Mouse (Mus musculus) embryonic facial prominence, embryonic 11.5 days (tissue): ENCODE data around the gene Prim2. TPM values are rescaled to one million over a fixed set of nuclear protein-coding genes. Genes with fewer than 3 reads are reported as not detected.

Source experiments
- ATAC-seq: fragments of 200-750 bp; cut with Nextera tagmentation; replicated peaks from 2 replicates; pipeline ENCODE4 v1.8.0; 2017; ENCODE audit warnings: low read depth; ENCODE audit not compliant: insufficient number of reproducible peaks, low FRiP score, low TSS enrichment
- DNase-seq: peaks from one replicate; pipeline ENCODE4 v3.0.0-alpha.2; 2015; ENCODE audit warnings: low spot score
- H3K27ac ChIP-seq: fragments of 300-500 bp; sonication (generic); replicated peaks from 2 replicates; pipeline ENCODE4 v1.5.1; 2014; ENCODE audit warnings: mild to moderate bottlenecking, low read depth, low read length, control low read depth
- H3K27me3 ChIP-seq: fragments of 300-500 bp; sonication (generic); 2 replicates; pipeline ENCODE4 v1.6.1; 2014; ENCODE audit warnings: mild to moderate bottlenecking, low read length, moderate library complexity, mixed read lengths; ENCODE audit not compliant: control insufficient read depth, insufficient read depth
- H3K36me3 ChIP-seq: fragments of 300-500 bp; sonication (generic); replicated peaks from 2 replicates; pipeline ENCODE4 v1.6.1; 2014; ENCODE audit warnings: low read depth, mild to moderate bottlenecking, low read length, moderate library complexity, mixed read lengths; ENCODE audit not compliant: control insufficient read depth, insufficient read depth
- H3K4me1 ChIP-seq: fragments of 300-500 bp; sonication (generic); 2 replicates; pipeline ENCODE4 v1.6.1; 2014; ENCODE audit warnings: low read length, mixed read lengths; ENCODE audit not compliant: control insufficient read depth, insufficient read depth
- H3K4me2 ChIP-seq: fragments of 300-500 bp; sonication (generic); 2 replicates; pipeline ENCODE4 v1.6.1; 2014; ENCODE audit warnings: low read depth, mild to moderate bottlenecking, control low read depth, low read length, moderate library complexity
- H3K4me3 ChIP-seq: fragments of 300-500 bp; sonication (generic); 2 replicates; pipeline ENCODE4 v1.5.1; 2014; ENCODE audit warnings: low read depth, low read length, control low read depth
- H3K9ac ChIP-seq: fragments of 300-500 bp; sonication (generic); replicated peaks from 2 replicates; pipeline ENCODE4 v1.6.1; 2014; ENCODE audit warnings: mild to moderate bottlenecking, control low read depth, low read length
- H3K9me3 ChIP-seq: fragments of 300-500 bp; sonication (generic); replicated peaks from 2 replicates; pipeline ENCODE4 v1.6.1; 2016; ENCODE audit warnings: mild to moderate bottlenecking, low read length, inconsistent platforms, mixed read lengths; ENCODE audit not compliant: control insufficient read depth
- WGBS: fragments of 180-500 bp; shearing (Covaris S2); extraction: QIAGEN DNeasy Blood & Tissue Kit; methylation state at CpG from one replicate; pipeline ENCODE4 v1.1.7; 2014; 5-methylcytosine and 5-hydroxymethylcytosine counted together
- polyA plus RNA-seq: library from polyadenylated mRNA; unstranded; fragments of >200 nt; fragmentation: Nextera tagmentation; extraction: Ambion mirVana; gene quantifications from 2 replicates; pipeline ENCODE4 v1.2.1, GENCODE M21; 2014

Prim2 gene
- polyA plus RNA-seq, 1 experiment from 2014 or later, result 56.3 TPM

DNA sequence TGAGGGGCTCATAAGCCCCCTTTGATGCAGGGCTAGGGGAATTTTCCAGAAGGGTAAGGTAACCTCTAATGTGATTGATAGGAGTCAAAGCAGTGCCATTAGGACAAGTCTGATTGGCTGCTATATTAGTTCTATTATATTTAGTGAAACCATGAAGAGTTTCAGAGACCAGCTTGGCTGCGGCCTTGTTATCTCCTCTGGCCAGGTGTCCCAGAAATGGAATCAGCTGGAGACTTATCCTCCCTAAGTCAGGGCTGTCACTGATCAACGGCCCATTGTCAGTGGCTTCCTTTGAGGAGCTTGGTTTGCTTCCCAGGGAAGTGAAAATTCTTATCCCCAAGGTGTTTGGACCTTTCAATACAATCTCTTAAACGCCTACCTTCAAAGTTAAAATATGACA, 2.5 kb upstream of the Prim2 start:
- Histone ChIP-seq H3K27ac (no peak overlapping the region), H3K9ac (no peak overlapping the region), H3K9me3 (no peaks in the 10 kb centered on the region), H3K27me3 (no peaks in the 10 kb centered on the region), H3K4me1 (no peaks in the 10 kb centered on the region), H3K4me3 (no peak overlapping the region), H3K4me2 (no peak overlapping the region), H3K36me3 (no peaks in the 10 kb centered on the region)
- DNase-seq (no peak), ATAC-seq (no peak)
- WGBS, result 66% methylated on average over 3 of the region's 3 CpGs

DNA sequence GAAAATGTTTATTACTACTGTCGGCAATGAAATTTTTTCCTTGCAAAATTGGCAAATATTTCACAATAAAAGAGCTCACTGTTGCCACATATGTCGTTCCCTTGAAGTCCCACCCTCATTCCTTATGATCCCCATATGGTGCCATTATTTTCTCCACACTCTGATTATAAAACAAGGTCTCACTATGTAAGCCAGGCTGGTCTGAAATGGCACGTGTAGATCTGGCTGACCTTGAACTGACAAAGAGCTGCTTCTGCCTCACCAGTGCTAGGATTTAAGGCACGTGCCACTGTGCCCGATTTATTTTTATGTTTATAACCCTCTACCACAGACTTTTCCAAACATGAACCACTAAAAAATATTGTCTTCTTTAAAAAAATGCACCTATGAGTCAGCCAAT, 1.8 kb upstream of the Prim2 start:
- Histone ChIP-seq H3K9ac (no peak overlapping the region), H3K4me3 (no peak overlapping the region), H3K9me3 (no peaks in the 10 kb centered on the region), H3K4me1 (no peaks in the 10 kb centered on the region), H3K27me3 (no peaks in the 10 kb centered on the region), H3K36me3 (no peaks in the 10 kb centered on the region), H3K27ac (no peak overlapping the region), H3K4me2 (no peak overlapping the region)
- 76% methylated on average over 5 of the region's 5 CpGs for WGBS
- ATAC-seq, result no peak
- DNase-seq, result no peak

DNA sequence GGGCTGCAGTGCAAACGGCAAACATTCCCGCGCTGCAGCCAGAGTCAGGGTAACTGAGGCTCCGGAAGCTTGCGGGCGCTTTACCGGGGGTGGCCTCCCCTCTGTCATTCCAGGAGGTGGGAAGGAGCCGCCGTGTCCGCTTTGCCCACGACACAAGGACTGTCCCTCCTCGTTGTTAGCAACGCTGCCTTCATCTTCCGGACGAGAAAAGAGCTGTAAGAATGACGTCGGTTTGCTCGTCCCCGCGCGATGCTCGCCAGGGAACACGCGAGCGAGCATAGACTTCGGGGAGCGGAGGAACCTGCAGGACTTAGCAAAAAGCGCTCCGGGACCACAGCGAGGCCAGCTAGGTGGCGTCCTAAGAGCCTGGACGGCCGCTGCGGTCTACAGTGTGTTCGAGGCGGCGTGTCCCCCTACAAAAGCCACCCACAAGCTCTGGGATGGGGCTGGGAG, 595 bp upstream of the Prim2 start:
- peak; percentile 58 for ATAC-seq
- H3K9me3 ChIP-seq, result no peaks in the 10 kb centered on the region
- H3K36me3 ChIP-seq, result no peaks in the 10 kb centered on the region
- peak; percentile 82 for DNase-seq
- peak overlapping the region; percentile 77 for H3K9ac ChIP-seq
- WGBS, result under 1% methylated on average over 37 of the region's 37 CpGs
- H3K4me1 ChIP-seq, result no peaks in the 10 kb centered on the region
- H3K4me3 ChIP-seq, result peak overlapping the region; percentile 76
- no peaks in the 10 kb centered on the region for H3K27me3 ChIP-seq
- H3K4me2 ChIP-seq, result peak overlapping the region; percentile 88
- no peak overlapping the region for H3K27ac ChIP-seq

DNA sequence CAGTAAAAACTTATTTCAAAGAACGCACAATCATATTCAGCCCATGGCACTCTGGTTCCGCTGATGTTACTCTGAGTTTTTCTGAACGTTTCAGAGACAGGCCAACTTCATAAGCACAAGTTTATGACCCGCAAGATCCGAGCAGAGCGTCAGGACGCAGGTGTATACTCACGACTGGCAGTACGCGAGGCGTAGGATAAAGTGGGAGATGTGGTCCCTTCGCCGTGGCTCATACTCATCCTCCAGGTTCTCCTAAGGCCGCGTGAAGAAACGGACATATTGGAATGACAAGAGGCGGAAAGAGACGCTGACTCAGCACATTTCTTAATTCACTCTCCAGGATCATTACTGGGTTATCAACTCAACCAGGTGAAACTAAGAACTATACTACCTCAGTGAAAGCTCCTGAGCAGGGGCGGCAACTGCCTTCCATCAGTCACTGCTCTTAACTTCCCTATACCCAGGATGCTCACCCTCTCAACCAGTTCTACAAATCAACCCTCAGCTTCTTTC, 5.9 kb downstream of the Prim2 start:
- Histone ChIP-seq H3K36me3 (no peaks in the 10 kb centered on the region), H3K9me3 (no peaks in the 10 kb centered on the region), H3K27ac (no peak overlapping the region), H3K4me3 (no peak overlapping the region), H3K4me2 (no peak overlapping the region), H3K4me1 (no peaks in the 10 kb centered on the region), H3K27me3 (no peaks in the 10 kb centered on the region), H3K9ac (no peak overlapping the region)
- 91% methylated on average over 19 of the region's 19 CpGs for WGBS
- DNase-seq (no peak), ATAC-seq (no peak)

DNA sequence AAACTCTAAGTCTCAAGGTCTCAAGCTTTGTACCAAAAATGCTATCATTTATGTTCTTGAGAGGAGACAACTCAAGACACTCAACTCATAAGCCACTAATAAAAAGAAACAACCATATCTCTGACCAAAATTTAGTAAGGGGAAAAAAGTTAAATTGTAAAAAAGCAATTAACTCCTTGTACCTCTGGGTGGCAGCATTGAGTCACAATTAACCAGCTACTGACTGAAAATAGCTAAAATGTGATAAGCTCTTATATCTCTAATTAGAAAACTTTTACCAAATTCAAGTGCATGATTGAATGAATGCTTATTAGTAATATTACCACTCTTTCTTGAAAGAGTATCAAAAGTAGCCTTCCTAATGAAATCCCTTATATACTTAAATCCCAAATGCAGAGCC, 6.4 kb downstream of the Prim2 start:
- Histone ChIP-seq H3K9ac (no peak overlapping the region), H3K4me2 (no peak overlapping the region), H3K27me3 (no peaks in the 10 kb centered on the region), H3K36me3 (no peaks in the 10 kb centered on the region), H3K4me3 (no peak overlapping the region), H3K4me1 (no peaks in the 10 kb centered on the region), H3K27ac (no peak overlapping the region), H3K9me3 (no peaks in the 10 kb centered on the region)
- DNase-seq, result peak; percentile 60
- ATAC-seq, result no peak

DNA sequence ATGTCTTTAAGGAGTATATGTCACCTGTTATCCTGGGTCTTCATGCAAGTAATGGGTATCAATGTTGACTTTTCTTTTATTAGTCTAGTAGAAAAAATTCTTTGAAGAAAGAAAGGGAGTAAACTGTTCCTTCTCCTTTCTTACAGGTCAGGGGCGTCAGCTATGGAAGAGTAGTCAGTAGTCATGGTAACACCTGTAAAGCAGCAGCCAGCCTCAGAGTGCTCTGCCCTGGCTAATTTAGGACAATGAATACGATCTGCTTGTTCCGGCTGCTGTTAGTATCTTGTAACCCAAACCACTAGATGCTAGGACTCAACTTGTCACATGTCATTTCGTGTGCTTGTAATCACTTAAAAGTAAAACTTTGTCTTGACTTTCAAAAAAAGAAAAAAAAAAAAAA, 11.3 kb downstream of the Prim2 start:
- H3K9me3 ChIP-seq, result no peaks in the 10 kb centered on the region
- 74% methylated on average over 4 of the region's 4 CpGs for WGBS

DNA sequence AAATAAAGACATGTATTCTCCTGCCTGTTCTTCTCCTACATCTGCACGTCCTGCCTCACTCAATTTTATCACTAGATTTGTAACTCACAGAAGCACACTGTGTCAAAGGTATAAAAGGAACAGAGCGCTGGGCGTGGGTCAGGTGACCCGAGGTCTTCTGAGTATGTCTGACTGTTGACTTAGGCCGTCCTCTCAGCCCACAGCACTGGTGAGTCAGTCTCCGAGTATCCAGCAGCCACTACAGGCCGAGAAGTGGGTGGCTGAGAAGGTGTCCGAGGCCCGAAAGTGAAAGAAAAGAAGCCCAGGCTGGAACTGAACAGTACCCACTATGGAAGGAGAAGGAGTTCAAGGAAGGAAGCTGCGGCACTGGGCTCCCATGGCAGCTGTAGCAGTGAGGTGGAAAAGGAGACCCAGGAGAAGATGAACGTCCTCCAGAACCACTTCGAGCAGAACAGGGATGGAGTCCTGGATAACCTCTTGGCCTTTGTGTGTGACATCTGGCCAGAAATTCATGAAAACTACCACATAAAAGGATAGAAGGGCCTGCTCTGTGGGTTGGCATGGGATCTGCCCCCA, 11.9 kb downstream of the Prim2 start:
- Histone ChIP-seq H3K27me3 (no peaks in the 10 kb centered on the region), H3K27ac (no peak overlapping the region), H3K9ac (no peak overlapping the region), H3K36me3 (no peaks in the 10 kb centered on the region), H3K4me1 (no peaks in the 10 kb centered on the region), H3K9me3 (no peaks in the 10 kb centered on the region), H3K4me2 (no peak overlapping the region), H3K4me3 (no peak overlapping the region)
- no peak for DNase-seq
- ATAC-seq, result no peak
- 89% methylated on average over 12 of the region's 12 CpGs for WGBS

More for the DNA sequence above, 11.3 kb downstream of the Prim2 start:
- ATAC-seq (no peak), DNase-seq (no peak)
- Histone ChIP-seq H3K4me2 (no peak overlapping the region), H3K36me3 (no peaks in the 10 kb centered on the region), H3K9ac (no peak overlapping the region), H3K27ac (no peak overlapping the region), H3K27me3 (no peaks in the 10 kb centered on the region), H3K4me1 (no peaks in the 10 kb centered on the region), H3K4me3 (no peak overlapping the region)

DNA sequence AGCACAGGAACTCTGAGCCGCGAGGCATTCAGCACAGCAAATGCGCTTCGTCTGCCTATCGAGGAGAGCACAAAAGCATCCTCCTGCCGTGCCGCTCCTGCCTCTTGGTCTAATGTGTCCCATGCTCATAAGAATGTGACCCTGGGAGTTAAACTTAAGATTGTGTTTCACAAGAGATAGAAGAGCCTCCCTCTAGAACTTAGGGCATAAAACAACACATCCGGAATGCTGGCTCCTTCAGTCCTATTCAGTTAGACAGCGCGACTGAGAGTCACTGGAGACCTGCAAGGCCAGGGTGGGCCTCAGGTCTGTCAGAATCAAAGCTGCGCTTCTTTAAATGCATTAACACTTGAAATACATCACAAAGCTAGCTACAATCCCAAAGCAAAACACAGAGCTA, 18.7 kb downstream of the Prim2 start:
- Histone ChIP-seq H3K9me3 (no peaks in the 10 kb centered on the region), H3K4me3 (no peak overlapping the region), H3K4me1 (no peaks in the 10 kb centered on the region), H3K27me3 (no peaks in the 10 kb centered on the region), H3K9ac (no peak overlapping the region), H3K36me3 (no peaks in the 10 kb centered on the region; the same call in 1 of the 2 replicates), H3K4me2 (no peak overlapping the region), H3K27ac (no peak overlapping the region)
- no peak for ATAC-seq
- WGBS, result 92% methylated on average over 11 of the region's 11 CpGs
- no peak for DNase-seq
